Mouse (Mus musculus): Measurements from ENCODE around the gene Camta1.

- TF ChIP-seq CTCF (IDR thresholded peaks at IDR 0.05; ENCODE audit: low read depth, low read length) (no peak), POLR2A (IDR thresholded peaks at IDR 0.05; ENCODE audit: extremely low read depth, insufficient read depth, low read length) (no peak)
These were observed 7.7 kb downstream of the Camta1 start for GRCm38 (mm10) chr4:151853949-151854348.

All from liver, adult 2 months (tissue).